Mouse (Mus musculus) CH12.LX (cell line): Measurements from ENCODE around the gene Xpo6.

Experiments used
- CTCF ChIP-seq, 2 experiments: IDR thresholded peaks in 1 of 2; conservative IDR thresholded peaks in 1 of 2; 2 replicates each; pipeline ENCODE4 v1.5.1; 2011 to 2012; ENCODE audit warnings: low read depth in 2 of 2, low read length in 2 of 2, improper control_type of control experiment in 1 of 2, inconsistent platforms in 1 of 2, mild to moderate bottlenecking in 1 of 2, moderate library complexity in 1 of 2
- E2F4 ChIP-seq: IDR thresholded peaks from 2 replicates; pipeline ENCODE4 v1.6.1; 2011; ENCODE audit warnings: low read depth, low read length, improper control_type of control experiment; ENCODE audit not compliant: insufficient replicate concordance
- MAX ChIP-seq: IDR thresholded peaks from 2 replicates; pipeline ENCODE4 v1.6.1; 2011; ENCODE audit warnings: low read length, improper control_type of control experiment
- MEF2A ChIP-seq: IDR thresholded peaks from 2 replicates; pipeline ENCODE4 v1.6.1; 2014; ENCODE audit warnings: low read depth, mild to moderate bottlenecking, inconsistent platforms, low read length, improper control_type of control experiment, borderline replicate concordance
- POLR2A ChIP-seq: IDR thresholded peaks from 2 replicates; pipeline ENCODE4 v1.6.1; 2011; ENCODE audit warnings: low read depth, mild to moderate bottlenecking, improper control_type of control experiment, low read length
- SIN3A ChIP-seq: IDR thresholded peaks from 2 replicates; pipeline ENCODE4 v1.6.1; 2012; ENCODE audit warnings: low read length, improper control_type of control experiment, inconsistent platforms
- ZNF384 ChIP-seq: IDR thresholded peaks from 2 replicates; pipeline ENCODE4 v1.6.1; 2012; ENCODE audit warnings: low read depth, low read length, improper control_type of control experiment, inconsistent platforms

DNA sequence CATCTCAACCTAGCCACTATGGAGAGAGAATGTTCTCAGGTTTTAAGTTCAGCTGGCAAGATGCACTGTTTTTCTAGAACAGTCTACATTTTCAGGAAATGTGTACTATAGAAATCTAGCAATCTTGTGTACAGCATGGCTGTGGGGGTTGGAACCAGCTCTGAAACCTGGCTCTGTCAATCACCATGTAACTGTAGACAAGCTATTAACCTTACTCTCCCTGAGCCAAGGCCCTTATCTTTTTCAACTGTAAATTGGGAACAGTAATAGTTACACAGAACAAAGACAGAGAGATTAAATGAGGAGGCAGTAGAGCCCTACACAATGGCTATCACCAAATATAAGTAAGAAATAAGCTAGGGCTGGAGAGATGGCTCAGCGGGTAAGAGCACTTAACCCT lies 8.8 kb downstream of the Xpo6 start:
- no peak for TF ChIP-seq CTCF (conservative IDR thresholded peaks at IDR 0.05 in 1 of 2, IDR thresholded peaks at IDR 0.05 in 1 of 2; ENCODE audit: low read depth in 2 of 2, low read length in 2 of 2)
- no peak for TF ChIP-seq E2F4
- no peak for TF ChIP-seq ZNF384
- no peak for TF ChIP-seq POLR2A
- TF ChIP-seq MEF2A = no peak
- no peak for TF ChIP-seq SIN3A
- TF ChIP-seq MAX = no peak
